Mouse (Mus musculus): ENCODE measurements around the gene Schip1.

The Schip1 gene

GRCm38 (mm10) chr3:68470061-68470460, 405.5 kb downstream of the Schip1 start:
- DNase-seq (ENCODE audit: low spot score in 2 of 2): no peak

- no peak for DNase-seq (ENCODE audit: low spot score in 2 of 2)
Measured at GRCm38 (mm10) chr3:68470622-68471021, 406.0 kb downstream of the Schip1 start.

- DNase-seq (ENCODE audit: low spot score in 2 of 2): no peak
Measured at GRCm38 (mm10) chr3:68476336-68476735, 411.7 kb downstream of the Schip1 start.

GRCm38 (mm10) chr3:68477478-68477877, 412.9 kb downstream of the Schip1 start:
- no peak for DNase-seq (ENCODE audit: low spot score in 2 of 2)

- no peak for DNase-seq (ENCODE audit: low spot score in 2 of 2)
Measured at GRCm38 (mm10) chr3:68479266-68479665, 414.7 kb downstream of the Schip1 start.

- DNase-seq (ENCODE audit: low spot score in 2 of 2): no peak
Measured at GRCm38 (mm10) chr3:68483517-68483916, 418.9 kb downstream of the Schip1 start.

- no peak for DNase-seq (ENCODE audit: low spot score in 2 of 2)
Measured at GRCm38 (mm10) chr3:68484021-68484420, 419.4 kb downstream of the Schip1 start.

GRCm38 (mm10) chr3:68484561-68484960, 420.0 kb downstream of the Schip1 start:
- DNase-seq (ENCODE audit: low spot score in 2 of 2): no peak

GRCm38 (mm10) chr3:68487621-68488020, 423.0 kb downstream of the Schip1 start:
- DNase-seq (ENCODE audit: low spot score in 2 of 2): no peak

GRCm38 (mm10) chr3:68488316-68488715, 423.7 kb downstream of the Schip1 start:
- no peak for DNase-seq (ENCODE audit: low spot score in 2 of 2)

- no peak for DNase-seq (ENCODE audit: low spot score in 2 of 2)
Measured at GRCm38 (mm10) chr3:68491516-68491915, 426.9 kb downstream of the Schip1 start.

GRCm38 (mm10) chr3:68492066-68492465, 427.5 kb downstream of the Schip1 start:
- DNase-seq (ENCODE audit: low spot score in 2 of 2): no peak

GRCm38 (mm10) chr3:68492513-68492912, 427.9 kb downstream of the Schip1 start:
- no peak for DNase-seq (ENCODE audit: low spot score in 2 of 2)

GRCm38 (mm10) chr3:68493170-68493585, 428.6 kb downstream of the Schip1 start:
- DNase-seq (ENCODE audit: low spot score in 2 of 2): peak in 1 of 2 experiments; percentile 50

- peak; percentile 83 to 84 for DNase-seq (ENCODE audit: low spot score in 2 of 2)
Measured at GRCm38 (mm10) chr3:68493586-68494295, 429.1 kb downstream of the Schip1 start.

GRCm38 (mm10) chr3:68494296-68495095, 429.9 kb downstream of the Schip1 start:
- DNase-seq (ENCODE audit: low spot score in 2 of 2): peak; percentile 37 to 47

- peak; percentile 64 to 73 for DNase-seq (ENCODE audit: low spot score in 2 of 2)
Measured at GRCm38 (mm10) chr3:68495096-68495735, 430.6 kb downstream of the Schip1 start.

GRCm38 (mm10) chr3:68495736-68496242, 431.2 kb downstream of the Schip1 start:
- peak; percentile 44 to 45 for DNase-seq (ENCODE audit: low spot score in 2 of 2)

- no peak for DNase-seq (ENCODE audit: low spot score in 2 of 2)
Measured at GRCm38 (mm10) chr3:68496513-68496912, 431.9 kb downstream of the Schip1 start.

GRCm38 (mm10) chr3:68499532-68500152, 435.0 kb downstream of the Schip1 start:
- DNase-seq (ENCODE audit: low spot score in 2 of 2): no peak

- no peak for DNase-seq (ENCODE audit: low spot score in 2 of 2)
Measured at GRCm38 (mm10) chr3:68504838-68505237, 440.2 kb downstream of the Schip1 start.

Measured in right cerebral cortex, postnatal 10 days (tissue).